Mouse (Mus musculus) testis, adult 2 months (tissue): ENCODE measurements around the gene Gad2.

Source experiments
- CTCF ChIP-seq: fragments of 200-500 bp; IDR thresholded peaks from 2 replicates; pipeline ENCODE4 v1.5.1; 2012; ENCODE audit warnings: low read depth, mild to moderate bottlenecking, inconsistent platforms, low read length, moderate library complexity; ENCODE audit not compliant: control insufficient read depth, insufficient read depth, insufficient replicate concordance
- POLR2A ChIP-seq: fragments of 200-500 bp; IDR thresholded peaks from 2 replicates; pipeline ENCODE4 v1.6.1; 2012; ENCODE audit warnings: low read depth, mild to moderate bottlenecking, inconsistent platforms, low read length, moderate library complexity; ENCODE audit not compliant: control insufficient read depth

GRCm38 (mm10) chr2:22671348-22671747 is 49.3 kb downstream of the Gad2 start:
- TF ChIP-seq CTCF = no peak
- no peak for TF ChIP-seq POLR2A
